Mouse (Mus musculus): ENCODE results near the gene Fem1b.

- TF ChIP-seq GATA1 (IDR thresholded peaks at IDR 0.05; ENCODE audit: low read length) = no peak
- no peak for TF ChIP-seq TAL1 (IDR thresholded peaks at IDR 0.05; ENCODE audit: low read length)
Observed at GRCm38 (mm10) chr9:62784233-62784632, 27.5 kb downstream of the Fem1b start.

All from erythroblast, embryonic 14.5 days (primary cell).